Mouse (Mus musculus) embryonic facial prominence, embryonic 11.5 days (tissue): ENCODE measurements around the gene Lrrc8b. TPM values are rescaled to one million over a fixed set of nuclear protein-coding genes. Genes with fewer than 3 reads are reported as not detected.

ENCODE experiments used
- ATAC-seq: fragments of 200-750 bp; cut with Nextera tagmentation; replicated peaks from 2 replicates; pipeline ENCODE4 v1.8.0; 2017; ENCODE audit warnings: low read depth; ENCODE audit not compliant: insufficient number of reproducible peaks, low FRiP score, low TSS enrichment
- DNase-seq: peaks from one replicate; pipeline ENCODE4 v3.0.0-alpha.2; 2015; ENCODE audit warnings: low spot score
- H3K27ac ChIP-seq: fragments of 300-500 bp; sonication (generic); replicated peaks from 2 replicates; pipeline ENCODE4 v1.5.1; 2014; ENCODE audit warnings: mild to moderate bottlenecking, low read depth, low read length, control low read depth
- H3K27me3 ChIP-seq: fragments of 300-500 bp; sonication (generic); 2 replicates; pipeline ENCODE4 v1.6.1; 2014; ENCODE audit warnings: mild to moderate bottlenecking, low read length, moderate library complexity, mixed read lengths; ENCODE audit not compliant: control insufficient read depth, insufficient read depth
- H3K36me3 ChIP-seq: fragments of 300-500 bp; sonication (generic); replicated peaks from 2 replicates; pipeline ENCODE4 v1.6.1; 2014; ENCODE audit warnings: low read depth, mild to moderate bottlenecking, low read length, moderate library complexity, mixed read lengths; ENCODE audit not compliant: control insufficient read depth, insufficient read depth
- H3K4me1 ChIP-seq: fragments of 300-500 bp; sonication (generic); 2 replicates; pipeline ENCODE4 v1.6.1; 2014; ENCODE audit warnings: low read length, mixed read lengths; ENCODE audit not compliant: control insufficient read depth, insufficient read depth
- H3K4me2 ChIP-seq: fragments of 300-500 bp; sonication (generic); 2 replicates; pipeline ENCODE4 v1.6.1; 2014; ENCODE audit warnings: low read depth, mild to moderate bottlenecking, control low read depth, low read length, moderate library complexity
- H3K4me3 ChIP-seq: fragments of 300-500 bp; sonication (generic); 2 replicates; pipeline ENCODE4 v1.5.1; 2014; ENCODE audit warnings: low read depth, low read length, control low read depth
- H3K9ac ChIP-seq: fragments of 300-500 bp; sonication (generic); replicated peaks from 2 replicates; pipeline ENCODE4 v1.6.1; 2014; ENCODE audit warnings: mild to moderate bottlenecking, control low read depth, low read length
- H3K9me3 ChIP-seq: fragments of 300-500 bp; sonication (generic); replicated peaks from 2 replicates; pipeline ENCODE4 v1.6.1; 2016; ENCODE audit warnings: mild to moderate bottlenecking, low read length, inconsistent platforms, mixed read lengths; ENCODE audit not compliant: control insufficient read depth
- WGBS: fragments of 180-500 bp; shearing (Covaris S2); extraction: QIAGEN DNeasy Blood & Tissue Kit; methylation state at CpG from one replicate; pipeline ENCODE4 v1.1.7; 2014; 5-methylcytosine and 5-hydroxymethylcytosine counted together
- polyA plus RNA-seq: library from polyadenylated mRNA; unstranded; fragments of >200 nt; fragmentation: Nextera tagmentation; extraction: Ambion mirVana; gene quantifications from 2 replicates; pipeline ENCODE4 v1.2.1, GENCODE M21; 2014

Gene Lrrc8b
- polyA plus RNA-seq, 1 experiment from 2014 or later, result 7.6 TPM

DNA sequence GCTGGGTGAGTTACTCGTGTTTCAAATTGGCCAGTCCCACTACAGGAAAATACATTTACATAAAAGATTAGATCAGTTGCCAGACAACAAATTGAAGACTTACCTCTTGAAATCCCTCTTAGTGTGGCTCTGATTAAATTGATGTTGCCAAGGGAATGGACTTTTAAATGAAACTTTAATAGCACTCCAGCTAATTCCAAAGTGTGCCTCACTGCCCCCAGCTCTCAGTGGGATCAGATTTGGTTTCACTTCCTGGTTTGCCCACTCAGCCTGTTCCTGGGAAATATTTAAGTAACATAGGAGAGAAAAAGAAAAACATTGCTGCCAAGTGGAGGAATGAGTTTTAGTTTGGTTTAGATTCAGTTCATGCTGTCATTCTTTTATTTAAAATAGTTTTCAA lies 38.5 kb downstream of the Lrrc8b start:
- Histone ChIP-seq H3K4me3 (no peak overlapping the region), H3K9ac (no peak overlapping the region), H3K27ac (no peak overlapping the region), H3K4me1 (no peaks in the 10 kb centered on the region), H3K9me3 (no peaks in the 10 kb centered on the region), H3K27me3 (no peaks in the 10 kb centered on the region), H3K36me3 (no peaks in the 10 kb centered on the region), H3K4me2 (no peak overlapping the region)
- ATAC-seq (no peak), DNase-seq (no peak)
- 33% methylated on average over 1 of the region's 1 CpGs for WGBS

DNA sequence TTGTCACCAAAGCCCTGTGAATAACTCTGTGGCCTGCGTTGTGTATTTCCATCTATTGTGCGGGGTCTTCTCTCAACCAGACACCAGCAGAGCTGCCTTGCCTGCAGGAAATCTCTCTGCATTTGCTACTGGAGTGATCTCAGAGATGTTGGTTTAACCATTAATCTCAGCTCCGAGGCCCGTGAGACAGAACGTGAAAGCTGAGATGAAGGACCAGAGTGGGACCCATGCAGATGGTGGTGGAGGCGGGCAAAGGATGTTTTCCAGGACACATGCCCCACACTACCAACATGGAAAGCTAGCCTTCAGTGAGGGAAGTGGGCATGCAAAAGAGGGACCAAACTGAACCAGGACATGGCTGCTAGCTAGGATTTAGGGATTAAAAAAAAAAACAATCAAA lies 43.5 kb downstream of the Lrrc8b start:
- no peak overlapping the region for H3K9ac ChIP-seq
- no peaks in the 10 kb centered on the region for H3K4me1 ChIP-seq
- ATAC-seq (no peak), DNase-seq (no peak)
- WGBS, result 81% methylated on average over 6 of the region's 6 CpGs
- no peak overlapping the region for H3K4me3 ChIP-seq
- no peaks in the 10 kb centered on the region for H3K27me3 ChIP-seq
- H3K4me2 ChIP-seq, result no peak overlapping the region
- H3K36me3 ChIP-seq, result no peaks in the 10 kb centered on the region
- no peaks in the 10 kb centered on the region for H3K9me3 ChIP-seq
- no peak overlapping the region for H3K27ac ChIP-seq

DNA sequence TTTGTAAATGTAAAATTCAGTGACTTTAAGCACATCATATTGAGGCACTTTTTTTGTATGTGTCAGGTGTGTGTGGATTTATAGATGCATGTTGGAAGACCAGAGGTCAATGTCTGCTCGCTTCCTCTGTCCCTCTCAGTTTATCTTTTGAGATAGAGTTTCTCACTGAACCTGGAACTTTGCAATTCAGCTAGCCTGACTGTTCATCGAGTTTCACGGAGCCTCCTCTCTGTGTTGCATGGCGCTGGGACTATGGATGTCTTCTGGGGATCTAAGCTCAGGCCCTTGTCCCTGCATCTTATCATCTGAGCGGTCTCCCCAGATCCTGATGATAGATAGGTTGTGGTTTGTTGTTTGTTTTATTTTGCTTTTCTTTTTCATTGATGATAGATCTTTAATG lies 45.0 kb downstream of the Lrrc8b start:
- no peaks in the 10 kb centered on the region for H3K4me1 ChIP-seq
- H3K27ac ChIP-seq, result no peak overlapping the region
- no peak for ATAC-seq
- no peaks in the 10 kb centered on the region for H3K36me3 ChIP-seq
- WGBS, result 81% methylated on average over 5 of the region's 5 CpGs
- no peak overlapping the region for H3K4me3 ChIP-seq
- no peaks in the 10 kb centered on the region for H3K9me3 ChIP-seq
- no peak for DNase-seq
- no peaks in the 10 kb centered on the region for H3K27me3 ChIP-seq
- no peak overlapping the region for H3K9ac ChIP-seq
- H3K4me2 ChIP-seq, result no peak overlapping the region

DNA sequence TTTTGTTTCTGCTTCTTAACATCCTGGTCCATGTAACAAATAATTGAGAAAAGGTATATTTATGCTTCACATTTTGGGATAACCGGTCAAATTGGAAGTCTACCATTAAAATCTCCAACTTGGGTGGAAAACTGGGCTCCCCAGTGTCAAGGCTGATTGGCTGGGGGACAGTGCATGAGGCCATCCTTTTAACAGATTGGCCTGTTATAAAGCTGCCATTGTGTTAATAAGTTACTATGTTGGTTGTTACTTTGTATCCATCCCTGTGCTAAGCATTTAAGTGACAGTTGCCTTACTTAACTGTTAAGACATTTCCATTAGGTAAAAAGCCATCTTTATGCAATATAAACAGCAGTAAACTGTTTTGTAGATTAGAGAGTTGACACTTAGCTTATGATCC lies 45.5 kb downstream of the Lrrc8b start:
- no peaks in the 10 kb centered on the region for H3K27me3 ChIP-seq
- H3K36me3 ChIP-seq, result no peaks in the 10 kb centered on the region
- ATAC-seq (no peak), DNase-seq (no peak)
- H3K4me3 ChIP-seq, result no peak overlapping the region
- no peak overlapping the region for H3K9ac ChIP-seq
- WGBS, result 95% methylated on average over 1 of the region's 1 CpGs
- no peak overlapping the region for H3K27ac ChIP-seq
- H3K4me1 ChIP-seq, result no peaks in the 10 kb centered on the region
- H3K4me2 ChIP-seq, result no peak overlapping the region
- no peaks in the 10 kb centered on the region for H3K9me3 ChIP-seq

DNA sequence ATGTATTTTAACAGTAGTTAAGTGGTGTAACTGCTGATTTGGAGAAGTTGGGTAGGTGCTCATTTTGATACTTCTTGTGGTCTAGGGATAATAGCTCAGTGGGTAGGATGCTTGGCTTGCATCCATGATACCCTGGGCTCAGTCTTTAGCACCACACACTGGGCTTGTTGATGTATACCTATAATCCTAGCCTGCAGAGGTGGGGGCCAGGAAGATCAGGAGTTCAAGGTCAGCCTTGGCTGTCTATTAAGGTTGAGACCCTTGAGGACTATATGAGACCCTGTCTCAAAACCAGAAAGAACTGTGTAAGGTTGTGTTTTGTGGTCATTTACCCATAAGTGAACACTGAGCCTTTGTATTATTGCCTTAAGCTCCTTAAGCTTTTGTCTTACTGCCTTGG lies 49.1 kb downstream of the Lrrc8b start:
- Histone ChIP-seq H3K4me3 (no peak overlapping the region), H3K9ac (no peak overlapping the region), H3K27me3 (no peaks in the 10 kb centered on the region), H3K9me3 (no peaks in the 10 kb centered on the region), H3K4me1 (no peaks in the 10 kb centered on the region), H3K4me2 (no peak overlapping the region), H3K36me3 (no peaks in the 10 kb centered on the region), H3K27ac (no peak overlapping the region)
- DNase-seq (no peak), ATAC-seq (no peak)

DNA sequence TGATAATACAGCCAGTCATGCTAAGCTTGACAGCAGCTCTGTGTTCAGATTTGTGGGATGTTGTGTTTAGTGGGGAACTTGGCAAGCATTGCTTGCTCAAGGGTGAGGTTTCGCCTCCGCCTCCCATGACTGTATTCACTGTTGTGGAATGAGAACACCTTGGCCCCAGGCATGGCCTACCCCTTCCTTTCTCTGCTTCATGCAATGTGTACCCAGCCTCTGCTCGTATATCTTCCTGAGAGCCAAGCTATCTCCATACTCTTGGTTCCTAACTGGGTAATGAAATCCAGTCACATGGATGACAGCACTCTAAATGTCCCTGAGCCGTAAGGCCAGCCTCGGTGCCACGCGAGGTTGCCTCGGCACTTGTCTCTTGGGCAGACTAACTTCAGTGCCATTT lies 50.0 kb downstream of the Lrrc8b start:
- 95% methylated on average over 8 of the region's 8 CpGs for WGBS
- Histone ChIP-seq H3K4me2 (no peak overlapping the region), H3K36me3 (no peaks in the 10 kb centered on the region), H3K4me1 (no peaks in the 10 kb centered on the region), H3K27ac (no peak overlapping the region), H3K27me3 (no peaks in the 10 kb centered on the region), H3K4me3 (no peak overlapping the region), H3K9ac (no peak overlapping the region), H3K9me3 (no peaks in the 10 kb centered on the region)
- DNase-seq (no peak), ATAC-seq (no peak)

DNA sequence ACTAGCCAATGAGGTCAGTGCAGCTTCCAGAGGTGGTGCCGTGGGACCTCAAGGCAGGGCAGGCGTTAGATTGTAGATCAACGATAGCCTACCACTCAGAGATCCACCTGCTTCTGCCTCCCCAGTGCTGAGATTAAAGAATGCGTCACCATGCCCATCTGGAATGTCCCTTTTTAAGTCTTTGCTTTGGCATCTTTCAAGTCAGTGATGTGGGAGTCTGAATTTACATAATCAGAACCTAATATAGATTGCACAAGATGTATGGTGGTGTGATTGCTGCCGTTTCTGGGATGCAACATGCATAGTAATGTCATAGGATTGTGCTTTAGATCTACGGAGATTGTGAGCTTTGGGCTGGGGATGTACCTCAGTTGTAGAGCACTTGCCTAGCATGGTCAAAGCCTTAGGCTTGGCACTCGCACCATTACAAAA lies 50.9 kb downstream of the Lrrc8b start:
- DNase-seq (no peak), ATAC-seq (no peak)
- Histone ChIP-seq H3K27ac (no peak overlapping the region), H3K4me2 (no peak overlapping the region), H3K9ac (no peak overlapping the region), H3K4me3 (no peak overlapping the region), H3K27me3 (no peaks in the 10 kb centered on the region), H3K4me1 (no peaks in the 10 kb centered on the region), H3K9me3 (no peaks in the 10 kb centered on the region), H3K36me3 (no peaks in the 10 kb centered on the region)
- 93% methylated on average over 7 of the region's 7 CpGs for WGBS

DNA sequence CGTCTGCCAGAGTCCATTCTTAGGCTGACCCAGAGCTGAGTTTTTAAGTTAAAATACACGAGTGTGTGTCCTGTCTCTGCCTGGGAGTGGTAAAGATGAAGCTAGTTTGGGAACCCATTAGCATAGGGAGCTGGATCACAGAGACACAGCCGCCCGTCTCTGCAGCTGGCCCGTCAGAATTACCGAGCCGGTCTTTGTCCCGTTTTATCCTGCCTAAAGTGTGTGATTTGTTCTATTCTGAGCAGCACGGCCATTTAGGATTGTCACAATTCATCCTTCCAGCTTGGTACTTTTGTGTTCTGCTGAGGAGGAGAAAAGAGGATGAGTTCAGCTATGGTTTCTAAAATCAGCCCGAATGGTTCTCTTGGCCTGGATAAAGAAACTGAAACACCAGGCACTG lies 51.7 kb downstream of the Lrrc8b start:
- ATAC-seq (no peak), DNase-seq (no peak)
- H3K4me1 ChIP-seq, result no peaks in the 10 kb centered on the region
- no peaks in the 10 kb centered on the region for H3K36me3 ChIP-seq
- no peak overlapping the region for H3K9ac ChIP-seq
- H3K4me3 ChIP-seq, result no peak overlapping the region
- WGBS, result 87% methylated on average over 10 of the region's 10 CpGs
- H3K9me3 ChIP-seq, result no peaks in the 10 kb centered on the region
- H3K4me2 ChIP-seq, result no peak overlapping the region
- no peaks in the 10 kb centered on the region for H3K27me3 ChIP-seq
- H3K27ac ChIP-seq, result no peak overlapping the region
